Comparison of ENCODE assay signal across 8 mouse cellular contexts in the genomic region with DNA sequence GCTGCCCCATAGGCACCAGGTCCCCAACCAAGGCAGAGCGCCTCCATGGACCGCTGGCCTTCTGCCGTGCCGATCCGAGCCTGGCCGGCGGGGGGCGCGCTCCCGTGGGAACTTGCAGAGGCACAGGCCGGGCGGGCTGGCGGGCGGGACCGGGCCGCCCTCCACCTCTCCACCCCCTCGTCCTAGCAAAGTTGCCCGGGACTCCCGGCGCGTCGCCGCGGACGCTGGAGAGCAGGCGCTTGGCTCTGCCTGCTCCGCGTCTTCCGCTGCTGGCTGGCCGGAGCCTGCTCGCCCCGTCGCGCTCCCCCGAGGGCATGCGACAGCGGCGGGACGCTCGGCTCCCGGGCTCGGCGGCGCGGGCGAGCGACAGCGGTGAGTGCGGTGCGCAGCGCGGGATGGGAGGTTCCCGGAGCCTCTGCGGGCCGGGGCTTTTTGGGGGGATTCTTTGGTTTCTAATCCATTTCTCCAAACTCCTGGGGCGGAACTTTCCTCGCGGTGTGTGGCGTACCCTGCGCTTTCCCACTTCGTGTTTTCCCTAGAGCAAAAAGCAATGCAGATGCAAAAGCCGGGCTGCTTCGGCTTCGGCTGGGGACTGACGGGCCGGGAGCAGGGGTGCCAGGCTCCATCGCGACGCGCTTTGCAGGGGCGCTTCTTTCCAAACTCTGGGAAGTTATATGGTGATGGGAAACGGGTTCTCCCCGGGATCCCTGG. TPM values are rescaled to one million over a fixed set of nuclear protein-coding genes. Genes with fewer than 3 reads are reported as not detected.
DNase-seq lines count a peak whose midpoint lies in the region; ATAC-seq and TF ChIP-seq lines count a peak whose summit lies in the region.

Lpar3 (plus strand) TSS at position 188 of the 711 bp plus-strand sequence.

- H3K27me3 ChIP-seq in hindbrain, embryonic 15.5 days = peaks cover 41% of the 10 kb centered on the region
- peaks cover 18% of the 10 kb centered on the region for H3K27me3 ChIP-seq in small intestine, adult 2 months (ENCODE audit: control insufficient read depth, insufficient read depth, low read length)

- peak; percentile 16; the same call in 1 of the 2 replicates for TF ChIP-seq POLR2A in small intestine, adult 2 months (IDR thresholded peaks at IDR 0.05; ENCODE audit: low read depth, low read length)

- H3K4me1 ChIP-seq in hindbrain, embryonic 15.5 days (replicated peaks) = peaks cover 13% of the 10 kb centered on the region
- H3K4me1 ChIP-seq in small intestine, adult 2 months (ENCODE audit: control insufficient read depth, insufficient read depth, insufficient read length, low read length) = no peaks in the 10 kb centered on the region; the same call in 1 of the 2 replicates

- peak within 1 kb of the TSS; percentile 51 for H3K4me3 ChIP-seq in hindbrain, embryonic 15.5 days
- H3K4me3 ChIP-seq in small intestine, adult 2 months (ENCODE audit: low read depth, low read length) = peak within 1 kb of the TSS; percentile 69

- ATAC-seq in hindbrain, embryonic 15.5 days (ENCODE audit: low FRiP score, low read depth) = peak; percentile 86
- peak; percentile 69; the same call in 1 of the 2 replicates for ATAC-seq in megakaryocyte-erythroid progenitor cell, adult 5-6 weeks (replicated peaks; ENCODE audit: low FRiP score, low TSS enrichment, poor library complexity, severe bottlenecking)

- intact Hi-C loops in left cerebral cortex, postnatal 4 days (cut with DNase I) = no loop called here

- DNase-seq in R1 (ENCODE audit: low read depth, low spot score) = peak; percentile 72
- DNase-seq in cerebellum, postnatal 14 days = peak; percentile 31 to 63
- peak; percentile 9 for DNase-seq in gastrocnemius, adult 18-20 months (ENCODE audit: low spot score)
- DNase-seq in left cerebral cortex, postnatal 4 days = peak; percentile 65
- DNase-seq in c-Kit-positive CD71-positive TER-119-positive erythroid progenitor cells, embryonic 14.5 days (ENCODE audit: low spot score) = no peak

- H3K9ac ChIP-seq in hindbrain, embryonic 15.5 days = peak within 1 kb of the TSS; percentile 25; the same call in 1 of the 2 replicates

- peak within 1 kb of the TSS; percentile 94 for H3K4me2 ChIP-seq in hindbrain, embryonic 15.5 days

- no peak; the same call in 1 of the 2 replicates for TF ChIP-seq CTCF in small intestine, adult 2 months (IDR thresholded peaks at IDR 0.05; ENCODE audit: extremely low read depth, insufficient read length, insufficient replicate concordance, low read depth, low read length)

- WGBS in hindbrain, embryonic 15.5 days = under 1% methylated on average over 73 of the region's 73 CpGs
- WGBS in small intestine, adult 2 months = 2% methylated on average over 73 of the region's 73 CpGs

- H3K9me3 ChIP-seq in hindbrain, embryonic 15.5 days = no peaks in the 10 kb centered on the region

- no peak within 1 kb of the TSS for H3K27ac ChIP-seq in hindbrain, embryonic 15.5 days (replicated peaks)
- H3K27ac ChIP-seq in small intestine, adult 2 months (ENCODE audit: insufficient read depth, low read depth, low read length) = no peak within 1 kb of the TSS

- no peaks in the 10 kb centered on the region for H3K36me3 ChIP-seq in hindbrain, embryonic 15.5 days
- no peaks in the 10 kb centered on the region for H3K36me3 ChIP-seq in small intestine, adult 2 months (ENCODE audit: control insufficient read depth, insufficient read depth, low read length)

RNA-seq across cellular contexts. Expression of gene Lpar3, which starts in this region (rescaled TPM):
- under 1 TPM in 1 of 2 experiments, not detected in 1; 0.28 TPM for total RNA-seq in gastrocnemius, adult 18-20 months (2021)
- 0.49 TPM in 2 replicates for polyA plus RNA-seq in hindbrain, embryonic 15.5 days (2015; fragmentation: Nextera tagmentation; extraction: Ambion mirVana)
- total RNA-seq in left cerebral cortex, postnatal 4 days (2021) = under 1 TPM; 0.50 to 0.70 TPM
- total RNA-seq in megakaryocyte-erythroid progenitor cell, adult 5-6 weeks (2014; fragmentation: Nextera tagmentation) = not detected in 2 replicates
- total RNA-seq in megakaryocyte-erythroid progenitor cell, adult 5-6 weeks (2017) = not detected in 2 replicates
- 2.6 and 12.8 TPM in 2 replicates for polyA plus RNA-seq in small intestine, adult 2 months (2012; rRNA removed)

Comparison
In these comparisons a context has a peak if more than half of its experiments do, and no peak if none do; other contexts are left out.
1. Peak in DNase-seq in gastrocnemius, adult 18-20 months; RNA of the gene not detected or under 1 TPM.
2. Peak in ATAC-seq, H3K4me3 ChIP-seq, H3K9ac ChIP-seq and H3K4me2 ChIP-seq in hindbrain, embryonic 15.5 days; RNA of the gene not detected or under 1 TPM.
3. Peak in DNase-seq in left cerebral cortex, postnatal 4 days; RNA of the gene not detected or under 1 TPM.
4. Peak in ATAC-seq in megakaryocyte-erythroid progenitor cell, adult 5-6 weeks; RNA of the gene not detected or under 1 TPM.